Mouse (Mus musculus) ES-Bruce4 (cell line): ENCODE results near the gene B3gnt8.

Experiments used
- CTCF ChIP-seq: IDR thresholded peaks from one replicate; pipeline ENCODE4 v1.8.1; 2011; ENCODE audit warnings: low read depth, low read length
- EP300 ChIP-seq: IDR thresholded peaks from 2 replicates; pipeline ENCODE4 v1.6.1; 2011; ENCODE audit warnings: low read depth, low read length; ENCODE audit not compliant: insufficient read depth
- POLR2A ChIP-seq: IDR thresholded peaks from one replicate; pipeline ENCODE4 v1.8.1; 2011; ENCODE audit warnings: low read length; ENCODE audit not compliant: insufficient read depth

- no peak for TF ChIP-seq POLR2A
- no peak for TF ChIP-seq CTCF
- no peak for TF ChIP-seq EP300
These were observed 58.2 kb downstream of the B3gnt8 start for GRCm38 (mm10) chr7:25684659-25685058.
